Mouse (Mus musculus): Measurements from ENCODE around the gene Celf5. TPM values are rescaled to one million over a fixed set of nuclear protein-coding genes. Genes with fewer than 3 reads are reported as not detected.

Celf5 gene
- polyA plus RNA-seq, 1 experiment, result 1.0 TPM

GRCm38 (mm10) chr10:81460951-81461350 is 21.6 kb downstream of the Celf5 start:
- Histone ChIP-seq H3K79me3 (ENCODE audit: low read depth) (no peaks in the 10 kb centered on the region), H3K4me3 (ENCODE audit: insufficient read depth, poor library complexity, severe bottlenecking) (no peak overlapping the region), H3K36me3 (ENCODE audit: control insufficient read depth, insufficient read depth) (no peaks in the 10 kb centered on the region), H3K79me2 (ENCODE audit: control insufficient read depth, insufficient read depth) (no peaks in the 10 kb centered on the region), H3ac (ENCODE audit: control insufficient read depth, insufficient read length, low read depth) (no peak overlapping the region), H3K27me3 (ENCODE audit: control insufficient read depth, insufficient read depth, insufficient read length) (no peaks in the 10 kb centered on the region)
- TF ChIP-seq CTCF (IDR thresholded peaks at IDR 0.05; ENCODE audit: control insufficient read depth, insufficient read depth, insufficient read length) (no peak), MYOD1 (IDR thresholded peaks at IDR 0.05; ENCODE audit: control insufficient read depth, insufficient read length, low read depth) (no peak), USF1 (IDR thresholded peaks at IDR 0.05; ENCODE audit: low read depth) (no peak), MYOG (IDR thresholded peaks at IDR 0.05; ENCODE audit: control insufficient read depth, extremely low read depth, insufficient read length) (no peak), MAX (IDR thresholded peaks at IDR 0.05) (no peak)

GRCm38 (mm10) chr10:81460471-81460870 is 22.0 kb downstream of the Celf5 start:
- no peak for TF ChIP-seq USF1 (IDR thresholded peaks at IDR 0.05; ENCODE audit: low read depth)
- no peak for TF ChIP-seq FOSL1 (IDR thresholded peaks at IDR 0.05; ENCODE audit: insufficient read depth, low read length, poor library complexity, severe bottlenecking)
- no peak for TF ChIP-seq MYOG (IDR thresholded peaks at IDR 0.05; ENCODE audit: control insufficient read depth, extremely low read depth, insufficient read length)
- TF ChIP-seq MYOD1 (IDR thresholded peaks at IDR 0.05; ENCODE audit: control insufficient read depth, insufficient read length, low read depth), result no peak
- no peak for TF ChIP-seq CTCF (IDR thresholded peaks at IDR 0.05; ENCODE audit: control insufficient read depth, insufficient read depth, insufficient read length)
- no peak for TF ChIP-seq CEBPB (IDR thresholded peaks at IDR 0.05; ENCODE audit: low read depth)
- TF ChIP-seq MAX (IDR thresholded peaks at IDR 0.05), result no peak
- Histone ChIP-seq H3K36me3 (ENCODE audit: control insufficient read depth, insufficient read depth) (no peaks in the 10 kb centered on the region), H3K4me3 (ENCODE audit: insufficient read depth, poor library complexity, severe bottlenecking) (no peak overlapping the region), H3K79me2 (ENCODE audit: control insufficient read depth, insufficient read depth) (no peaks in the 10 kb centered on the region), H3K79me3 (ENCODE audit: low read depth) (no peaks in the 10 kb centered on the region), H3K27me3 (ENCODE audit: control insufficient read depth, insufficient read depth, insufficient read length) (no peaks in the 10 kb centered on the region), H3ac (ENCODE audit: control insufficient read depth, insufficient read length, low read depth) (no peak overlapping the region)

GRCm38 (mm10) chr10:81459399-81459798 is 23.1 kb downstream of the Celf5 start:
- no peak overlapping the region for H3ac ChIP-seq (ENCODE audit: control insufficient read depth, insufficient read length, low read depth)
- TF ChIP-seq FOSL1 (IDR thresholded peaks at IDR 0.05; ENCODE audit: insufficient read depth, low read length, poor library complexity, severe bottlenecking) (no peak), MYOG (IDR thresholded peaks at IDR 0.05; ENCODE audit: control insufficient read depth, extremely low read depth, insufficient read length) (no peak), CEBPB (IDR thresholded peaks at IDR 0.05; ENCODE audit: low read depth) (no peak), USF1 (IDR thresholded peaks at IDR 0.05; ENCODE audit: low read depth) (no peak), MYOD1 (IDR thresholded peaks at IDR 0.05; ENCODE audit: control insufficient read depth, insufficient read length, low read depth) (no peak), CTCF (IDR thresholded peaks at IDR 0.05; ENCODE audit: control insufficient read depth, insufficient read depth, insufficient read length) (no peak)
- H3K79me2 ChIP-seq (ENCODE audit: control insufficient read depth, insufficient read depth), result no peaks in the 10 kb centered on the region
- H3K4me3 ChIP-seq (ENCODE audit: insufficient read depth, poor library complexity, severe bottlenecking), result no peak overlapping the region
- no peaks in the 10 kb centered on the region for H3K79me3 ChIP-seq (ENCODE audit: low read depth)
- H3K27me3 ChIP-seq (ENCODE audit: control insufficient read depth, insufficient read depth, insufficient read length), result no peaks in the 10 kb centered on the region
- no peaks in the 10 kb centered on the region for H3K36me3 ChIP-seq (ENCODE audit: control insufficient read depth, insufficient read depth)

- no peaks in the 10 kb centered on the region for H3K36me3 ChIP-seq (ENCODE audit: control insufficient read depth, insufficient read depth)
- H3K27me3 ChIP-seq (ENCODE audit: control insufficient read depth, insufficient read depth, insufficient read length), result no peaks in the 10 kb centered on the region
- TF ChIP-seq USF1 (IDR thresholded peaks at IDR 0.05; ENCODE audit: low read depth), result no peak
- TF ChIP-seq MYOG (IDR thresholded peaks at IDR 0.05; ENCODE audit: control insufficient read depth, extremely low read depth, insufficient read length), result no peak
- no peak for TF ChIP-seq FOSL1 (IDR thresholded peaks at IDR 0.05; ENCODE audit: insufficient read depth, low read length, poor library complexity, severe bottlenecking)
- no peak for TF ChIP-seq MAX (IDR thresholded peaks at IDR 0.05)
- TF ChIP-seq CTCF (IDR thresholded peaks at IDR 0.05; ENCODE audit: control insufficient read depth, insufficient read depth, insufficient read length), result no peak
- no peak for TF ChIP-seq CEBPB (IDR thresholded peaks at IDR 0.05; ENCODE audit: low read depth)
- no peak for TF ChIP-seq MYOD1 (IDR thresholded peaks at IDR 0.05; ENCODE audit: control insufficient read depth, insufficient read length, low read depth)
- no peaks in the 10 kb centered on the region for H3K79me2 ChIP-seq (ENCODE audit: control insufficient read depth, insufficient read depth)
- H3ac ChIP-seq (ENCODE audit: control insufficient read depth, insufficient read length, low read depth), result no peak overlapping the region
- H3K79me3 ChIP-seq (ENCODE audit: low read depth), result no peaks in the 10 kb centered on the region
- no peak overlapping the region for H3K4me3 ChIP-seq (ENCODE audit: insufficient read depth, poor library complexity, severe bottlenecking)
Observed at GRCm38 (mm10) chr10:81458267-81458666, 24.2 kb downstream of the Celf5 start.

- H3K36me3 ChIP-seq (ENCODE audit: control insufficient read depth, insufficient read depth), result no peaks in the 10 kb centered on the region
- no peak overlapping the region for H3K4me3 ChIP-seq (ENCODE audit: insufficient read depth, poor library complexity, severe bottlenecking)
- no peaks in the 10 kb centered on the region for H3K79me3 ChIP-seq (ENCODE audit: low read depth)
- no peaks in the 10 kb centered on the region for H3K27me3 ChIP-seq (ENCODE audit: control insufficient read depth, insufficient read depth, insufficient read length)
- H3K79me2 ChIP-seq (ENCODE audit: control insufficient read depth, insufficient read depth), result no peaks in the 10 kb centered on the region
- no peak overlapping the region for H3ac ChIP-seq (ENCODE audit: control insufficient read depth, insufficient read length, low read depth)
- TF ChIP-seq CTCF (IDR thresholded peaks at IDR 0.05; ENCODE audit: control insufficient read depth, insufficient read depth, insufficient read length), result no peak
- no peak for TF ChIP-seq CEBPB (IDR thresholded peaks at IDR 0.05; ENCODE audit: low read depth)
- no peak for TF ChIP-seq MYOD1 (IDR thresholded peaks at IDR 0.05; ENCODE audit: control insufficient read depth, insufficient read length, low read depth)
- TF ChIP-seq FOSL1 (IDR thresholded peaks at IDR 0.05; ENCODE audit: insufficient read depth, low read length, poor library complexity, severe bottlenecking), result no peak
- no peak for TF ChIP-seq MAX (IDR thresholded peaks at IDR 0.05)
- TF ChIP-seq MYOG (IDR thresholded peaks at IDR 0.05; ENCODE audit: control insufficient read depth, extremely low read depth, insufficient read length), result no peak
- TF ChIP-seq USF1 (IDR thresholded peaks at IDR 0.05; ENCODE audit: low read depth), result no peak
Observed at GRCm38 (mm10) chr10:81457624-81458023, 24.9 kb downstream of the Celf5 start.

GRCm38 (mm10) chr10:81456983-81457563 is 25.4 kb downstream of the Celf5 start:
- no peak overlapping the region for H3K4me3 ChIP-seq (ENCODE audit: insufficient read depth, poor library complexity, severe bottlenecking)

More at GRCm38 (mm10) chr10:81456983-81457563, 25.4 kb downstream of the Celf5 start:
- H3K36me3 ChIP-seq (ENCODE audit: control insufficient read depth, insufficient read depth), result no peaks in the 10 kb centered on the region
- no peak for TF ChIP-seq CTCF (IDR thresholded peaks at IDR 0.05; ENCODE audit: control insufficient read depth, insufficient read depth, insufficient read length)
- no peak for TF ChIP-seq FOSL1 (IDR thresholded peaks at IDR 0.05; ENCODE audit: insufficient read depth, low read length, poor library complexity, severe bottlenecking)
- no peak for TF ChIP-seq MYOD1 (IDR thresholded peaks at IDR 0.05; ENCODE audit: control insufficient read depth, insufficient read length, low read depth)
- no peak for TF ChIP-seq USF1 (IDR thresholded peaks at IDR 0.05; ENCODE audit: low read depth)
- no peak for TF ChIP-seq MYOG (IDR thresholded peaks at IDR 0.05; ENCODE audit: control insufficient read depth, extremely low read depth, insufficient read length)
- no peak for TF ChIP-seq MAX (IDR thresholded peaks at IDR 0.05)
- TF ChIP-seq CEBPB (IDR thresholded peaks at IDR 0.05; ENCODE audit: low read depth), result no peak
- H3ac ChIP-seq (ENCODE audit: control insufficient read depth, insufficient read length, low read depth), result no peak overlapping the region
- no peaks in the 10 kb centered on the region for H3K79me2 ChIP-seq (ENCODE audit: control insufficient read depth, insufficient read depth)
- no peaks in the 10 kb centered on the region for H3K79me3 ChIP-seq (ENCODE audit: low read depth)
- no peaks in the 10 kb centered on the region for H3K27me3 ChIP-seq (ENCODE audit: control insufficient read depth, insufficient read depth, insufficient read length)
